Mouse (Mus musculus): Measurements from ENCODE around the gene Pip5k1c. TPM values are rescaled to one million over a fixed set of nuclear protein-coding genes. Genes with fewer than 3 reads are reported as not detected.
A peak's percentile ranks its signal among the peaks of the same experiment; 100 is the strongest.

Pip5k1c gene
- polyA plus RNA-seq, 1 experiment from 2014 or later: 14.7 TPM

GRCm38 (mm10) chr10:81323141-81323775, 30.5 kb downstream of the Pip5k1c start:
- no peak overlapping the region for H3K4me3 ChIP-seq (ENCODE audit: low read depth, low read length)
- peaks cover 35% of the 10 kb centered on the region for H3K4me1 ChIP-seq (ENCODE audit: control insufficient read depth, low read depth, low read length)
- peaks cover 52% of the 10 kb centered on the region for H3K36me3 ChIP-seq (ENCODE audit: control insufficient read depth, insufficient read depth)
- ATAC-seq (ENCODE audit: low read depth): no peak
- no peaks in the 10 kb centered on the region for H3K9me3 ChIP-seq (replicated peaks; ENCODE audit: control insufficient read depth, low read length)
- H3K27ac ChIP-seq (ENCODE audit: low read length): no peak overlapping the region
- no peak overlapping the region for H3K9ac ChIP-seq (ENCODE audit: low read depth, low read length)
- WGBS (ENCODE audit: insufficient replicate concordance): 92% methylated on average over 23 of the region's 23 CpGs
- no peaks in the 10 kb centered on the region for H3K27me3 ChIP-seq (ENCODE audit: control insufficient read depth, insufficient read depth, low read depth, low read length)
- no peak overlapping the region for H3K4me2 ChIP-seq (ENCODE audit: low read depth, low read length)

GRCm38 (mm10) chr10:81323791-81324530, 31.2 kb downstream of the Pip5k1c start:
- Histone ChIP-seq H3K27ac (ENCODE audit: low read length) (no peak overlapping the region), H3K4me1 (ENCODE audit: control insufficient read depth, low read depth, low read length) (peaks cover 31% of the 10 kb centered on the region), H3K4me2 (ENCODE audit: low read depth, low read length) (no peak overlapping the region), H3K9me3 (replicated peaks; ENCODE audit: control insufficient read depth, low read length) (no peaks in the 10 kb centered on the region), H3K9ac (ENCODE audit: low read depth, low read length) (no peak overlapping the region), H3K36me3 (ENCODE audit: control insufficient read depth, insufficient read depth) (peaks cover 52% of the 10 kb centered on the region), H3K27me3 (ENCODE audit: control insufficient read depth, insufficient read depth, low read depth, low read length) (no peaks in the 10 kb centered on the region), H3K4me3 (ENCODE audit: low read depth, low read length) (no peak overlapping the region)
- 95% methylated on average over 18 of the region's 18 CpGs for WGBS (ENCODE audit: insufficient replicate concordance)
- ATAC-seq (ENCODE audit: low read depth): no peak

GRCm38 (mm10) chr10:81325176-81325575, 32.4 kb downstream of the Pip5k1c start:
- Histone ChIP-seq H3K9me3 (replicated peaks; ENCODE audit: control insufficient read depth, low read length) (no peaks in the 10 kb centered on the region), H3K36me3 (ENCODE audit: control insufficient read depth, insufficient read depth) (peaks cover 52% of the 10 kb centered on the region), H3K4me3 (ENCODE audit: low read depth, low read length) (no peak overlapping the region), H3K9ac (ENCODE audit: low read depth, low read length) (no peak overlapping the region), H3K4me1 (ENCODE audit: control insufficient read depth, low read depth, low read length) (peaks cover 20% of the 10 kb centered on the region), H3K27me3 (ENCODE audit: control insufficient read depth, insufficient read depth, low read depth, low read length) (no peaks in the 10 kb centered on the region), H3K27ac (ENCODE audit: low read length) (no peak overlapping the region), H3K4me2 (ENCODE audit: low read depth, low read length) (no peak overlapping the region)
- ATAC-seq (ENCODE audit: low read depth): no peak
- WGBS (ENCODE audit: insufficient replicate concordance): 91% methylated on average over 21 of the region's 21 CpGs

- ATAC-seq (ENCODE audit: low read depth): no peak
- Histone ChIP-seq H3K27ac (ENCODE audit: low read length) (no peak overlapping the region), H3K27me3 (ENCODE audit: control insufficient read depth, insufficient read depth, low read depth, low read length) (no peaks in the 10 kb centered on the region), H3K36me3 (ENCODE audit: control insufficient read depth, insufficient read depth) (peaks cover 52% of the 10 kb centered on the region), H3K9ac (ENCODE audit: low read depth, low read length) (no peak overlapping the region), H3K4me1 (ENCODE audit: control insufficient read depth, low read depth, low read length) (peaks cover 20% of the 10 kb centered on the region), H3K4me2 (ENCODE audit: low read depth, low read length) (no peak overlapping the region), H3K4me3 (ENCODE audit: low read depth, low read length) (no peak overlapping the region), H3K9me3 (replicated peaks; ENCODE audit: control insufficient read depth, low read length) (no peaks in the 10 kb centered on the region)
- 91% methylated on average over 18 of the region's 18 CpGs for WGBS (ENCODE audit: insufficient replicate concordance)
These were observed 33.0 kb downstream of the Pip5k1c start for GRCm38 (mm10) chr10:81325781-81326180.

GRCm38 (mm10) chr10:81326858-81327257, 34.1 kb downstream of the Pip5k1c start:
- 43% methylated on average over 6 of the region's 6 CpGs for WGBS (ENCODE audit: insufficient replicate concordance)
- H3K9ac ChIP-seq (ENCODE audit: low read depth, low read length): no peak overlapping the region
- peaks cover 52% of the 10 kb centered on the region for H3K36me3 ChIP-seq (ENCODE audit: control insufficient read depth, insufficient read depth)
- no peak overlapping the region for H3K4me3 ChIP-seq (ENCODE audit: low read depth, low read length)
- H3K4me1 ChIP-seq (ENCODE audit: control insufficient read depth, low read depth, low read length): peaks cover 16% of the 10 kb centered on the region
- H3K27ac ChIP-seq (ENCODE audit: low read length): no peak overlapping the region; the same call in 1 of the 2 replicates
- no peaks in the 10 kb centered on the region for H3K9me3 ChIP-seq (replicated peaks; ENCODE audit: control insufficient read depth, low read length)
- no peaks in the 10 kb centered on the region for H3K27me3 ChIP-seq (ENCODE audit: control insufficient read depth, insufficient read depth, low read depth, low read length)
- H3K4me2 ChIP-seq (ENCODE audit: low read depth, low read length): no peak overlapping the region
- peak; percentile 15; the same call in 1 of the 2 replicates for ATAC-seq (ENCODE audit: low read depth)

GRCm38 (mm10) chr10:81327959-81328358, 35.2 kb downstream of the Pip5k1c start:
- H3K4me3 ChIP-seq (ENCODE audit: low read depth, low read length): no peak overlapping the region
- ATAC-seq (ENCODE audit: low read depth): no peak
- WGBS (ENCODE audit: insufficient replicate concordance): 29% methylated on average over 2 of the region's 2 CpGs
- H3K9ac ChIP-seq (ENCODE audit: low read depth, low read length): no peak overlapping the region
- H3K27ac ChIP-seq (ENCODE audit: low read length): no peak overlapping the region
- H3K36me3 ChIP-seq (ENCODE audit: control insufficient read depth, insufficient read depth): peaks cover 42% of the 10 kb centered on the region
- H3K4me2 ChIP-seq (ENCODE audit: low read depth, low read length): no peak overlapping the region
- H3K4me1 ChIP-seq (ENCODE audit: control insufficient read depth, low read depth, low read length): peaks cover 8% of the 10 kb centered on the region
- no peaks in the 10 kb centered on the region for H3K9me3 ChIP-seq (replicated peaks; ENCODE audit: control insufficient read depth, low read length)
- peaks cover 4% of the 10 kb centered on the region; the same call in 1 of the 2 replicates for H3K27me3 ChIP-seq (ENCODE audit: control insufficient read depth, insufficient read depth, low read depth, low read length)

GRCm38 (mm10) chr10:81328386-81328785, 35.6 kb downstream of the Pip5k1c start, which contains the start of gene Tbxa2r:
Tbxa2r (plus strand) TSS chr10:81328731.
- Histone ChIP-seq H3K27me3 (ENCODE audit: control insufficient read depth, insufficient read depth, low read depth, low read length) (peaks cover 4% of the 10 kb centered on the region; the same call in 1 of the 2 replicates), H3K4me1 (ENCODE audit: control insufficient read depth, low read depth, low read length) (peaks cover 8% of the 10 kb centered on the region), H3K9me3 (replicated peaks; ENCODE audit: control insufficient read depth, low read length) (no peaks in the 10 kb centered on the region), H3K27ac (ENCODE audit: low read length) (peak within 1 kb of the TSS; percentile 56; the same call in 1 of the 2 replicates), H3K4me2 (ENCODE audit: low read depth, low read length) (no peak within 1 kb of the TSS), H3K36me3 (ENCODE audit: control insufficient read depth, insufficient read depth) (peaks cover 38% of the 10 kb centered on the region), H3K4me3 (ENCODE audit: low read depth, low read length) (no peak within 1 kb of the TSS), H3K9ac (ENCODE audit: low read depth, low read length) (no peak within 1 kb of the TSS)
- WGBS (ENCODE audit: insufficient replicate concordance): 10% methylated on average over 10 of the region's 10 CpGs
- ATAC-seq (ENCODE audit: low read depth): peak; percentile 30

GRCm38 (mm10) chr10:81329194-81329975, 36.6 kb downstream of the Pip5k1c start:
- no peak overlapping the region for H3K9ac ChIP-seq (ENCODE audit: low read depth, low read length)
- 52% methylated on average over 10 of the region's 10 CpGs for WGBS (ENCODE audit: insufficient replicate concordance)

More at GRCm38 (mm10) chr10:81329194-81329975, 36.6 kb downstream of the Pip5k1c start:
- Histone ChIP-seq H3K9me3 (replicated peaks; ENCODE audit: control insufficient read depth, low read length) (no peaks in the 10 kb centered on the region), H3K4me3 (ENCODE audit: low read depth, low read length) (no peak overlapping the region), H3K4me1 (ENCODE audit: control insufficient read depth, low read depth, low read length) (peaks cover 8% of the 10 kb centered on the region), H3K27me3 (ENCODE audit: control insufficient read depth, insufficient read depth, low read depth, low read length) (peaks cover 4% of the 10 kb centered on the region; the same call in 1 of the 2 replicates), H3K36me3 (ENCODE audit: control insufficient read depth, insufficient read depth) (peaks cover 28% of the 10 kb centered on the region), H3K4me2 (ENCODE audit: low read depth, low read length) (0 out of 2 replicates have a peak overlapping the region, but pooled peaks have one; percentile 5), H3K27ac (ENCODE audit: low read length) (peak overlapping the region; percentile 56; the same call in 1 of the 2 replicates)
- no peak for ATAC-seq (ENCODE audit: low read depth)

Data from liver, embryonic 16.5 days (tissue).